Mouse (Mus musculus) erythroblast, adult 5-6 weeks (primary cell): ENCODE measurements around the gene Pcsk6. TPM values are rescaled to one million over a fixed set of nuclear protein-coding genes. Genes with fewer than 3 reads are reported as not detected.

Experiments
- ATAC-seq: replicated peaks from 2 replicates; pipeline ENCODE4 v1.8.0; 2016; ENCODE audit warnings: moderate number of reproducible peaks, mild to moderate bottlenecking, moderate TSS enrichment, inconsistent platforms; ENCODE audit not compliant: poor library complexity, low FRiP score, severe bottlenecking
- total RNA-seq, 2 experiments: library from RNA; stranded (forward) in 1 of 2; stranded (reverse) in 1 of 2; fragments of 150-400 nt in 1 of 2; fragments of 200-764, 138-1000 nt in 1 of 2; gene quantifications; 2 replicates each; pipeline versions ENCODE4 v1.2.3 to v1.2.4; 2015 to 2017; ENCODE audit warnings: low replicate concordance in 2 of 2

Pcsk6 gene
- total RNA-seq, 2 experiments from 2014 or later, result not detected

- no peak for ATAC-seq
Measured at GRCm38 (mm10) chr7:65879330-65879729, 17.8 kb downstream of the Pcsk6 start.

GRCm38 (mm10) chr7:65880666-65881289, 19.2 kb downstream of the Pcsk6 start:
- ATAC-seq, result 0 out of 2 replicates have a peak, but pooled peaks have one; percentile 29

GRCm38 (mm10) chr7:65881290-65881688, 19.8 kb downstream of the Pcsk6 start:
- peak; percentile 92 for ATAC-seq

GRCm38 (mm10) chr7:65884928-65885327, 23.4 kb downstream of the Pcsk6 start:
- no peak for ATAC-seq

GRCm38 (mm10) chr7:65885819-65886218, 24.3 kb downstream of the Pcsk6 start:
- no peak for ATAC-seq

GRCm38 (mm10) chr7:65891831-65892230, 30.3 kb downstream of the Pcsk6 start:
- ATAC-seq, result no peak

- no peak for ATAC-seq
Measured at GRCm38 (mm10) chr7:65892264-65892828, 30.8 kb downstream of the Pcsk6 start.

GRCm38 (mm10) chr7:65893546-65893945, 32.0 kb downstream of the Pcsk6 start:
- no peak for ATAC-seq

- ATAC-seq, result no peak
Measured at GRCm38 (mm10) chr7:65895262-65895661, 33.7 kb downstream of the Pcsk6 start.

- no peak for ATAC-seq
Measured at GRCm38 (mm10) chr7:65901231-65901630, 39.7 kb downstream of the Pcsk6 start.

GRCm38 (mm10) chr7:65902471-65903180, 41.1 kb downstream of the Pcsk6 start:
- ATAC-seq, result 0 out of 2 replicates have a peak, but pooled peaks have one; percentile 40

GRCm38 (mm10) chr7:65903456-65903855, 41.9 kb downstream of the Pcsk6 start:
- no peak for ATAC-seq

GRCm38 (mm10) chr7:65906528-65907272, 45.2 kb downstream of the Pcsk6 start:
- no peak for ATAC-seq

- ATAC-seq, result no peak
Measured at GRCm38 (mm10) chr7:65909343-65910127, 48.0 kb downstream of the Pcsk6 start.

- no peak for ATAC-seq
Measured at GRCm38 (mm10) chr7:65913088-65913610, 51.6 kb downstream of the Pcsk6 start.

GRCm38 (mm10) chr7:65914761-65915301, 53.3 kb downstream of the Pcsk6 start:
- no peak for ATAC-seq

- ATAC-seq, result no peak
Measured at GRCm38 (mm10) chr7:65915821-65916220, 54.3 kb downstream of the Pcsk6 start.

- no peak for ATAC-seq
Measured at GRCm38 (mm10) chr7:65916566-65916965, 55.0 kb downstream of the Pcsk6 start.

- no peak for ATAC-seq
Measured at GRCm38 (mm10) chr7:65918431-65918830, 56.9 kb downstream of the Pcsk6 start.
